Mouse (Mus musculus): ENCODE measurements around the gene Pparg. TPM values are rescaled to one million over a fixed set of nuclear protein-coding genes. Genes with fewer than 3 reads are reported as not detected.
A peak's percentile ranks its signal among the peaks of the same experiment; 100 is the strongest.

Pparg gene
- polyA plus RNA-seq, 1 experiment from 2014 or later: 0.45 TPM

DNA sequence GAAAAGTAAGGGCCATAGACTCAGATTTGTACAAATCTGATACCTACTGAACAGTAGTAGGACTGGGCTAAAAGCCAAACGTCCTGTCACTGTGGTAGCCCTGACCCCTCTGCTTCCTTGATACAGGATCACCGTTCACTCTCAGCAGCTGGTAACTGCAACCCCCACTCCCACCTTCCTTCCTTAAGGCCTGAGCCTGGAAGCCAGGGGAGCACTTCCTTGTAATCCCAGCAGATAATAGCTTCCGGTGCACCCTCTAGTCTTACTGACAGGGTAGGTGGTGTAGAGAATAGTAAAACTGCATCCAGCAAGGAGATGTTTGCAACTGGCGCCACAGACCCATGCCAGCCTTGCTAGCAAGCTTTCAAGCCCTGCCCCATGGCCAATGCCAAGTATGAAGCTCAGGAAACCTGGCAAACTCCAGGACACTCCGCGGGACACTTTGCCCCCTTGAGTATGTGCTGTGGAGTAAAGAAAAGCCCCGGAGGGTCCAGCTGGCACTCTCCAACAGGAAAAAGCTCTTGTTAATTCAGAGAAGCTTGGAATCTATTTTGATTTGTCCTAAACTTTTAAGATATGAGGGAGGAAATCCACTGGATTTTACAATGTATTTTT, 116.4 kb downstream of the Pparg start:
- Histone ChIP-seq H3K4me1 (no peaks in the 10 kb centered on the region; the same call in 1 of the 2 replicates), H3K27me3 (no peaks in the 10 kb centered on the region; the same call in 1 of the 2 replicates), H3K9ac (no peak overlapping the region), H3K9me3 (replicated peaks) (no peaks in the 10 kb centered on the region), H3K4me3 (no peak overlapping the region), H3K27ac (no peak overlapping the region), H3K4me2 (replicated peaks) (no peak overlapping the region), H3K36me3 (no peaks in the 10 kb centered on the region)
- WGBS: 64% methylated on average over 7 of the region's 7 CpGs
- ATAC-seq (ENCODE audit: low FRiP score): no peak

DNA sequence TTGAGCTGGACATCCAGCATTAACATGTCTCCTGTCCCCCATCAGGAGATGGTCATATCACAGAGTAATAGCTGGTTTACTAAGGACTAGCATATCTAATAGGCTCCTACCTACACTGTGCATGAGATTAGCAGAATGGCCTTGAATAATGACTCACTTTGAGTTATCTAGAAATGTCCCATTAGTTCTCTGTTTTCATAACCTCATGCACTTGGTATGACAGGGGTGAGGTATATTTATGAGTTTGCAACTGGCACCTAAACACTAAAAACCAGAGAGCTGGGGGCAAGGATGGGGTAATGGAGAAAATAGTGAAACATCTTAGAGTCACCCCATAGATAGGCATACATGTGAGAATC, 119.2 kb downstream of the Pparg start:
- no peak overlapping the region for H3K9ac ChIP-seq
- no peak for ATAC-seq (ENCODE audit: low FRiP score)
- no peaks in the 10 kb centered on the region for H3K9me3 ChIP-seq (replicated peaks)
- no peaks in the 10 kb centered on the region for H3K36me3 ChIP-seq
- H3K4me2 ChIP-seq (replicated peaks): no peak overlapping the region
- no peak overlapping the region for H3K4me3 ChIP-seq
- no peak overlapping the region for H3K27ac ChIP-seq
- H3K4me1 ChIP-seq: no peaks in the 10 kb centered on the region; the same call in 1 of the 2 replicates
- no peaks in the 10 kb centered on the region; the same call in 1 of the 2 replicates for H3K27me3 ChIP-seq

GRCm38 (mm10) chr6:115480322-115481017, 119.7 kb downstream of the Pparg start:
- 0 out of 2 replicates have a peak overlapping the region, but pooled peaks have one; percentile 3 for H3K4me2 ChIP-seq (replicated peaks)
- H3K27me3 ChIP-seq: no peaks in the 10 kb centered on the region; the same call in 1 of the 2 replicates

DNA sequence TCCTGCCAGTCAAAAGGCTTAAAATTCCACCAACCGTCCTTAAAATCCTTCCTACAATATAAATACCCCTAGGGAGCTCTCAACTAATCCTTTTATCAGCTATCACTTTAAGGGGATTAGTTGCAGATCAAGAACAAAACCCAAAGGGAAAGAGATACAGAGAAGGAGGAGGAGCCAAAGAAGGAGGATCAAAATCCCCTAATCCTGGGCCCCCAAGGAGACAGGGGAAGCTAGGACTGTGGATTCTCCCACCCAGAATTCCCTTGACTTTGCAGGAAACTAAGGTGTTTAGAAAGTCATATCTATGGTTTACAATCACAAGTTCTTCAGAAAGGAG, 120.2 kb downstream of the Pparg start:
- Histone ChIP-seq H3K4me3 (no peak overlapping the region), H3K4me2 (replicated peaks) (no peak overlapping the region), H3K36me3 (no peaks in the 10 kb centered on the region), H3K9ac (no peak overlapping the region), H3K4me1 (no peaks in the 10 kb centered on the region; the same call in 1 of the 2 replicates), H3K27me3 (no peaks in the 10 kb centered on the region; the same call in 1 of the 2 replicates), H3K27ac (no peak overlapping the region), H3K9me3 (replicated peaks) (no peaks in the 10 kb centered on the region)
- no peak for ATAC-seq (ENCODE audit: low FRiP score)
- 25% methylated on average over 1 of the region's 1 CpGs for WGBS

More at GRCm38 (mm10) chr6:115480322-115481017, 119.7 kb downstream of the Pparg start:
- Histone ChIP-seq H3K27ac (no peak overlapping the region), H3K36me3 (no peaks in the 10 kb centered on the region), H3K4me1 (no peaks in the 10 kb centered on the region; the same call in 1 of the 2 replicates), H3K9me3 (replicated peaks) (no peaks in the 10 kb centered on the region), H3K4me3 (no peak overlapping the region), H3K9ac (no peak overlapping the region)
- no peak for ATAC-seq (ENCODE audit: low FRiP score)
- 56% methylated on average over 5 of the region's 5 CpGs for WGBS

DNA sequence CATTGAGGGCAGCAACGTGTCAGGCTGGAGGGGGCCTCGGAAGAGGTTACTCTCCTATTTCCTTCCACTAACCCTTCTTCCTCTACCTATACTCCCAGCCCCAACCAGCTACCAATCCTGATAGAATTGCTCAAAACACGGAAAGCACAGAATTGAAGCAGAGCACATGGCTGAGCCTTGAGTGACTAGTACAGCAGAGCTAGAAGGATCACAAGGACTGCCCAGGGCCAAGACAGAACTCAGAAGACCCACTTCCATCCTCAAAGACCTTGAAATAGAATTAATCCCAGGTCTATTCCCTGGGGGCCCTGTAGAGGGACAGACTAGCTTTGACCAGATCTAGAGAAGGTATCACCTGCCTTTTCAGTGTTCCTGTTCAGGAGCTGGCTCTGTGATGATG, 120.9 kb downstream of the Pparg start:
- no peak overlapping the region for H3K9ac ChIP-seq
- no peaks in the 10 kb centered on the region; the same call in 1 of the 2 replicates for H3K27me3 ChIP-seq
- H3K36me3 ChIP-seq: no peaks in the 10 kb centered on the region
- WGBS: 49% methylated on average over 3 of the region's 3 CpGs
- H3K4me2 ChIP-seq (replicated peaks): no peak overlapping the region
- no peak overlapping the region for H3K4me3 ChIP-seq
- H3K27ac ChIP-seq: no peak overlapping the region
- H3K9me3 ChIP-seq (replicated peaks): no peaks in the 10 kb centered on the region
- no peak for ATAC-seq (ENCODE audit: low FRiP score)
- no peaks in the 10 kb centered on the region; the same call in 1 of the 2 replicates for H3K4me1 ChIP-seq

- no peak overlapping the region for H3K4me2 ChIP-seq (replicated peaks)
- no peak overlapping the region for H3K9ac ChIP-seq
- 83% methylated on average over 6 of the region's 6 CpGs for WGBS
- no peak for ATAC-seq (ENCODE audit: low FRiP score)
- H3K27ac ChIP-seq: no peak overlapping the region
- no peaks in the 10 kb centered on the region for H3K36me3 ChIP-seq
- no peaks in the 10 kb centered on the region for H3K4me1 ChIP-seq
- no peaks in the 10 kb centered on the region for H3K9me3 ChIP-seq (replicated peaks)
- H3K4me3 ChIP-seq: no peak overlapping the region
- H3K27me3 ChIP-seq: no peaks in the 10 kb centered on the region
These were observed 124.9 kb downstream of the Pparg start for GRCm38 (mm10) chr6:115485635-115486034.

DNA sequence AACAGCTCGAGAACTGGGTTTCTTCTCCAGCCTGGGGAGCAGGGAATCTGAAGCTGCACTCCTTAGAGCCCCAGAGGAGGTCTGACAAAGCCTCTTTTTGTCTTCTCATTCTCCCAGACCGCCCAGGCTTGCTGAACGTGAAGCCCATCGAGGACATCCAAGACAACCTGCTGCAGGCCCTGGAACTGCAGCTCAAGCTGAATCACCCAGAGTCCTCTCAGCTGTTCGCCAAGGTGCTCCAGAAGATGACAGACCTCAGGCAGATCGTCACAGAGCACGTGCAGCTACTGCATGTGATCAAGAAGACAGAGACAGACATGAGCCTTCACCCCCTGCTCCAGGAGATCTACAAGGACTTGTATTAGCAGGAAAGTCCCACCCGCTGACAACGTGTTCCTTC, 129.1 kb downstream of the Pparg start:
- Histone ChIP-seq H3K4me2 (replicated peaks) (no peak overlapping the region), H3K4me3 (no peak overlapping the region), H3K4me1 (no peaks in the 10 kb centered on the region), H3K27me3 (no peaks in the 10 kb centered on the region), H3K27ac (no peak overlapping the region), H3K36me3 (no peaks in the 10 kb centered on the region), H3K9ac (no peak overlapping the region), H3K9me3 (replicated peaks) (no peaks in the 10 kb centered on the region)
- 73% methylated on average over 9 of the region's 9 CpGs for WGBS
- ATAC-seq (ENCODE audit: low FRiP score): no peak

- H3K4me1 ChIP-seq: no peaks in the 10 kb centered on the region
- H3K9me3 ChIP-seq (replicated peaks): no peaks in the 10 kb centered on the region
- H3K27ac ChIP-seq: no peak overlapping the region
- 71% methylated on average over 11 of the region's 11 CpGs for WGBS
- H3K9ac ChIP-seq: no peak overlapping the region
- no peak overlapping the region for H3K4me3 ChIP-seq
- H3K4me2 ChIP-seq (replicated peaks): no peak overlapping the region
- H3K36me3 ChIP-seq: no peaks in the 10 kb centered on the region
- H3K27me3 ChIP-seq: no peaks in the 10 kb centered on the region
- ATAC-seq (ENCODE audit: low FRiP score): no peak
These were observed 132.3 kb downstream of the Pparg start for GRCm38 (mm10) chr6:115492952-115493613.

- Histone ChIP-seq H3K36me3 (no peaks in the 10 kb centered on the region), H3K9ac (no peak overlapping the region), H3K27ac (no peak overlapping the region), H3K4me1 (no peaks in the 10 kb centered on the region), H3K9me3 (replicated peaks) (no peaks in the 10 kb centered on the region), H3K4me3 (no peak overlapping the region), H3K27me3 (no peaks in the 10 kb centered on the region), H3K4me2 (replicated peaks) (no peak overlapping the region)
- ATAC-seq (ENCODE audit: low FRiP score): no peak
These were observed 133.1 kb downstream of the Pparg start for GRCm38 (mm10) chr6:115493824-115494223.

DNA sequence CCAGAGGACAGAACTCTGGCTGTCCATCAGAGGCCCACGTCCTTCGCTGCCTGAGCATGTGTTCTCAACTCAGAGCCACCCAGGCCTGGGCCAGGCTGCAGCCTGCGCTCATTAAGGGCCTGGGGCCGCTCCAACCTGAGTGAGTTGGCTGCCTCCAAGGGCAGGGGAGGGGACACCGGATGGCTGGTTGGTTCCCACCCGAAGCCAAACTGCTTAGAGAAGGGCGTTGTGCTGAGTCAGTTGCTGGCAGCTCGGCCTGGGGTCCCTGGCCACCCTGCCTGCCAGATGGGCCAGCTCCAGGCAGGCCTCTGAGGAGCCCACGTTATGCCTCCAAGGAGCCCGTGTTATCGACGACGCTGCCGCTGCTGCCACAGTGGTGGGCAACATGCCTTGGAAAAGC, 138.8 kb downstream of the Pparg start:
- Histone ChIP-seq H3K27ac (no peak overlapping the region), H3K4me3 (no peak overlapping the region), H3K36me3 (no peaks in the 10 kb centered on the region), H3K4me2 (replicated peaks) (no peak overlapping the region), H3K9ac (no peak overlapping the region), H3K4me1 (0 out of 2 replicates have a peak, but pooled peaks cover 3% of the 10 kb centered on the region), H3K9me3 (replicated peaks) (no peaks in the 10 kb centered on the region), H3K27me3 (no peaks in the 10 kb centered on the region)
- 71% methylated on average over 14 of the region's 14 CpGs for WGBS
- no peak for ATAC-seq (ENCODE audit: low FRiP score)

DNA sequence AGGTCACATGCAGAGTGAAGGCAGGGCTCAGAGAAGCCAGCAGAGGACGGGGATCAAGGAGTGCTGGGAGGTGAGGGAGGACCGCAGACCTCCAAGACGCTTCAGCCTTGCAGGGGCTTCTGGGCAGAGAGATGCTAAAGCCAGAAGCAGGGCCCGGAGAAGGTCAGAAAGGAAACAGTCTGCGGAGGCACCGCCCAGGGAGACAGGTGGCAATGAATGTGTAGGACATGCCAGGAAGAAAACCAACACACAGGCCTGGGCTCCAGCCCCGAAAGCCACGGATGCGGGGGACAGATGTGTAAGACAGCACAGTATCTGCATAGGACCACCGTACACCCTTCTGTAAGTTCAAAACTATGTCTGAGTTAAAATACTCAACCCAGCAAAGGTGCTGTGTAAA, 139.5 kb downstream of the Pparg start:
- no peak for ATAC-seq (ENCODE audit: low FRiP score)
- Histone ChIP-seq H3K27ac (no peak overlapping the region), H3K4me2 (replicated peaks) (no peak overlapping the region), H3K27me3 (no peaks in the 10 kb centered on the region), H3K36me3 (no peaks in the 10 kb centered on the region), H3K9ac (no peak overlapping the region), H3K9me3 (replicated peaks) (no peaks in the 10 kb centered on the region), H3K4me3 (no peak overlapping the region), H3K4me1 (0 out of 2 replicates have a peak, but pooled peaks cover 3% of the 10 kb centered on the region)
- 84% methylated on average over 10 of the region's 10 CpGs for WGBS

GRCm38 (mm10) chr6:115501131-115501530, 140.4 kb downstream of the Pparg start:
- Histone ChIP-seq H3K4me3 (no peak overlapping the region), H3K4me2 (replicated peaks) (no peak overlapping the region), H3K36me3 (no peaks in the 10 kb centered on the region), H3K27ac (no peak overlapping the region), H3K4me1 (0 out of 2 replicates have a peak, but pooled peaks cover 3% of the 10 kb centered on the region), H3K27me3 (no peaks in the 10 kb centered on the region), H3K9ac (no peak overlapping the region), H3K9me3 (replicated peaks) (no peaks in the 10 kb centered on the region)
- 64% methylated on average over 3 of the region's 3 CpGs for WGBS
- no peak for ATAC-seq (ENCODE audit: low FRiP score)

Data from hindbrain, embryonic 12.5 days (tissue).